Mouse (Mus musculus): ENCODE data around the gene Rufy3.

- TF ChIP-seq POLR2A (IDR thresholded peaks at IDR 0.05; ENCODE audit: control insufficient read depth, extremely low read depth, insufficient read depth, low read length, poor library complexity) (no peak), CTCF (IDR thresholded peaks at IDR 0.05; ENCODE audit: borderline replicate concordance, control insufficient read depth, extremely low read depth, insufficient read depth, low read length, poor library complexity) (no peak)
Measured at GRCm38 (mm10) chr5:88562863-88563780, 1.7 kb upstream of the Rufy3 start.
